Mouse (Mus musculus) heart, postnatal 0 days (tissue): ENCODE measurements around the gene Vgll4.

Experiments
- CTCF ChIP-seq: IDR thresholded peaks from 2 replicates; pipeline ENCODE4 v1.5.1; 2016; ENCODE audit warnings: antibody characterized with exemption, control low read depth, low read depth
- EP300 ChIP-seq: IDR thresholded peaks from 2 replicates; pipeline ENCODE4 v1.6.1; 2016; ENCODE audit warnings: antibody characterized with exemption, low read depth

- TF ChIP-seq EP300: no peak
- TF ChIP-seq CTCF: no peak
Measured at GRCm38 (mm10) chr6:114864421-114864820, 105.4 kb downstream of the Vgll4 start.
